Mouse (Mus musculus) midbrain, embryonic 10.5 days (tissue): ENCODE measurements around the gene Nudcd3. TPM values are rescaled to one million over a fixed set of nuclear protein-coding genes. Genes with fewer than 3 reads are reported as not detected.

Experiments
- DNase-seq: peaks from one replicate; pipeline ENCODE4 v3.0.0-alpha.2; 2017; ENCODE audit warnings: low spot score
- H3K27ac ChIP-seq: fragments of 300-500 bp; sonication (generic); replicated peaks from 2 replicates; pipeline ENCODE4 v1.5.1; 2016; ENCODE audit warnings: mild to moderate bottlenecking
- H3K27me3 ChIP-seq: fragments of 300-500 bp; sonication (generic); 2 replicates; pipeline ENCODE4 v1.6.1; 2016; ENCODE audit warnings: low read depth, mild to moderate bottlenecking; ENCODE audit not compliant: poor library complexity, severe bottlenecking
- H3K36me3 ChIP-seq: fragments of 300-500 bp; sonication (generic); 2 replicates; pipeline ENCODE4 v1.6.1; 2016; ENCODE audit warnings: mild to moderate bottlenecking, moderate library complexity
- H3K4me1 ChIP-seq: fragments of 300-500 bp; sonication (generic); 2 replicates; pipeline ENCODE4 v1.6.1; 2016
- H3K4me3 ChIP-seq: fragments of 300-500 bp; sonication (generic); 2 replicates; pipeline ENCODE4 v1.5.1; 2016; ENCODE audit warnings: mild to moderate bottlenecking, moderate library complexity
- H3K9me3 ChIP-seq: fragments of 300-500 bp; sonication (generic); replicated peaks from 2 replicates; pipeline ENCODE4 v1.6.1; 2016; ENCODE audit warnings: mild to moderate bottlenecking
- WGBS: fragments of 180-500 bp; shearing (Covaris S2); methylation state at CpG from one replicate; pipeline ENCODE4 v1.1.7; 2016; 5-methylcytosine and 5-hydroxymethylcytosine counted together
- polyA plus RNA-seq: library from polyadenylated mRNA; unstranded; fragments of >200 nt; fragmentation: Nextera tagmentation; extraction: Ambion mirVana; gene quantifications from 2 replicates; pipeline ENCODE4 v1.2.1, GENCODE M21; 2016

Gene Nudcd3
- 52.0 and 53.7 TPM in 2 replicates for polyA plus RNA-seq

- Histone ChIP-seq H3K4me3 (peak within 1 kb of the TSS; percentile 99), H3K27ac (peak within 1 kb of the TSS; percentile 96), H3K27me3 (no peaks in the 10 kb centered on the region), H3K9me3 (peaks cover under 1% of the 10 kb centered on the region; the same call in 1 of the 2 replicates), H3K4me1 (peaks cover 21% of the 10 kb centered on the region), H3K36me3 (peaks cover 15% of the 10 kb centered on the region)
- WGBS, result 0% methylated on average over 39 of the region's 39 CpGs
- peak; percentile 90 for DNase-seq
Measured at GRCm38 (mm10) chr11:6200087-6200569, at the start of gene Nudcd3. Nudcd3 (minus strand) TSS chr11:6200415.

GRCm38 (mm10) chr11:6244707-6245106, 44.5 kb upstream of the Nudcd3 start:
- H3K9me3 ChIP-seq, result no peaks in the 10 kb centered on the region
- WGBS, result 46% methylated on average over 19 of the region's 19 CpGs
- no peaks in the 10 kb centered on the region for H3K27me3 ChIP-seq
- no peaks in the 10 kb centered on the region for H3K4me1 ChIP-seq
- no peaks in the 10 kb centered on the region for H3K36me3 ChIP-seq
- DNase-seq, result no peak
- H3K27ac ChIP-seq, result no peak overlapping the region
- no peak overlapping the region for H3K4me3 ChIP-seq

DNA sequence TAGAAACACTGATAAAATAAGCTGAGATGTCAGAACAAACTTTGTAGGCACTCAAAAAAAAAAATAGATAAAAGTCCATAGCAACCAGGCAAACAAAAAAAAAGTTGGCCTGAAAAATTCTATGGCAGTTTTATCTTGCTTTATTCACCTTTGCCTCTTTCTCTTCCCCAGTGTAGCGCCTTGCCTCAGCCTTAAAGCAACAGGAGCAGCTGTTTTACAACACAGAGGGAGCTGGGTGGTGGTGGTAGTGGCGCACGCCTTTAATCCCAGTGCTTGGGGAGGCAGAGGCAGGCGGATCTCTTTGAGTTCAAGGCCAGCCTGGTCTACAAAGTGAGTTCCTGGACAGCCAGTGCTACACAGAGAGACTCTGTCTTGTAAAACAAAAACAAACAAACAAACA, 32.8 kb upstream of the Nudcd3 start:
- WGBS, result 89% methylated on average over 4 of the region's 4 CpGs
- H3K4me1 ChIP-seq, result no peaks in the 10 kb centered on the region
- H3K9me3 ChIP-seq, result peaks cover 31% of the 10 kb centered on the region
- DNase-seq, result no peak
- H3K36me3 ChIP-seq, result no peaks in the 10 kb centered on the region
- H3K27ac ChIP-seq, result no peak overlapping the region
- no peak overlapping the region for H3K4me3 ChIP-seq
- no peaks in the 10 kb centered on the region for H3K27me3 ChIP-seq

DNA sequence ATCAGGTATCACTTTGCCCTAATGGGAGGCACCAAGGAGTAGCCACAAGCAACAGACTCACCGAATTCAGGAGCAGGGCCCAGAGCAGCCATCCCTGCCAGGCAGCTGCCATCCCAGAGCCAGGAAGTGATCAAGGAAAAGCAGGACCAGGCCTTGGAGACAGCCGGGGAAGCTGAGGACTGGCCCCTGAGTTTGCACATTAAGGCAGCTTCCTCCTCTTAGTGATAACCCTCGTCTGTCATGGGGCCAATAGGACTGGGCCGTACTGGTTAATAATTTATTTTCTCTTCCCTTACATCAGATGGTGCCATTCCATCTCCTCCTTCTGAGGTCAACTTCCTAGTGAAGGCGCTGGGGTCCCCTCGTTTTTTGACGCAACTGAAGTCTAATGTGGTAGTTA, 29.8 kb upstream of the Nudcd3 start, which contains the start of gene Npc1l1:
Gene Npc1l1, minus strand, starts transcription at position 132 of the 400 bp plus-strand sequence.
- no peak for DNase-seq
- H3K9me3 ChIP-seq, result peaks cover 9% of the 10 kb centered on the region; the same call in 1 of the 2 replicates
- whole genome bisulfite sequencing, result 88% methylated on average over 7 of the region's 7 CpGs
- no peak within 1 kb of the TSS for H3K27ac ChIP-seq
- H3K36me3 ChIP-seq, result no peaks in the 10 kb centered on the region
- H3K4me3 ChIP-seq, result no peak within 1 kb of the TSS
- H3K27me3 ChIP-seq, result no peaks in the 10 kb centered on the region
- no peaks in the 10 kb centered on the region for H3K4me1 ChIP-seq

- Histone ChIP-seq H3K4me1 (no peaks in the 10 kb centered on the region), H3K27ac (no peak overlapping the region), H3K4me3 (no peak overlapping the region), H3K27me3 (no peaks in the 10 kb centered on the region), H3K9me3 (no peaks in the 10 kb centered on the region), H3K36me3 (no peaks in the 10 kb centered on the region)
- 84% methylated on average over 14 of the region's 14 CpGs for WGBS
- DNase-seq, result no peak
Measured at GRCm38 (mm10) chr11:6224541-6225229, 24.5 kb upstream of the Nudcd3 start.

DNA sequence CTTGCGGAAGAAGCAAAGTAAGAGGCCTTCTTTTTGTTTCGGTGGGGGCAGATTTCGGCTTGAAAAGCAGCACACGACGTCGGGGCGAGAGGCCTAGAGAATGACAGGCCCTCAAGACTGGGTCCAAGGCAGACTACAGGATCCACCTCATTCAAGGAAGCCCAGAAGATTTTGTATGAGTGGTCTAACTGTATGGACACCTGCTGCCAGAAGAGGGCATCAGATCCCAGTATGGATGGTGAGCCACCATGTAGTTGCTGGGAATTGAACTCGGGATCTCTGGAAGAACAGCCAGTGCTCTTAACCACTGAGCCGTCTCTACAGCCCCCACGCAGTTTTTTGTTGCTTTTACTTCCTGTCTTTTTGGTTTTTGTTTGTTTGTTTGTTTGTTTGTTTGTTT, 22.0 kb upstream of the Nudcd3 start:
- Histone ChIP-seq H3K36me3 (no peaks in the 10 kb centered on the region), H3K9me3 (no peaks in the 10 kb centered on the region), H3K27ac (no peak overlapping the region), H3K4me1 (no peaks in the 10 kb centered on the region), H3K4me3 (no peak overlapping the region), H3K27me3 (no peaks in the 10 kb centered on the region)
- 91% methylated on average over 10 of the region's 10 CpGs for WGBS
- no peak for DNase-seq

DNA sequence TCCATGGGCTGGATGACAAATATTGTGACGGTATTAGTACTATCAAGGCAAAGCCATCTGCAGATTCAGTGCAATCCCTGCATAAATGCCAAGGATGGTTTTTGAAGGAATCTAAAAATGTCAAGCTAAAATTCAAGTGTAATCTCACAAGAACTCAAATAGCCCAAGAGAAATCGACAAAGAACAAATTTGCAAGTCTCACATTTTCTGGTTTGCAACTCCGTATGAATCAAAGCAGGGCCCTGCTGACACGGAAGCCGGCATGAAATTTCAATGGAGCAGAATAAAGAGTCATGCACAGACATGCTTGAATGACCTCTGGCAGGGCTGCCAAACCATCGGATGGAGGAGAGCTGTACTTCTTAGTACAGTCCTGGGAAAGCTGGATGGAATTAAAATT, 19.8 kb upstream of the Nudcd3 start:
- WGBS, result 86% methylated on average over 6 of the region's 6 CpGs
- H3K9me3 ChIP-seq, result no peaks in the 10 kb centered on the region

DNA sequence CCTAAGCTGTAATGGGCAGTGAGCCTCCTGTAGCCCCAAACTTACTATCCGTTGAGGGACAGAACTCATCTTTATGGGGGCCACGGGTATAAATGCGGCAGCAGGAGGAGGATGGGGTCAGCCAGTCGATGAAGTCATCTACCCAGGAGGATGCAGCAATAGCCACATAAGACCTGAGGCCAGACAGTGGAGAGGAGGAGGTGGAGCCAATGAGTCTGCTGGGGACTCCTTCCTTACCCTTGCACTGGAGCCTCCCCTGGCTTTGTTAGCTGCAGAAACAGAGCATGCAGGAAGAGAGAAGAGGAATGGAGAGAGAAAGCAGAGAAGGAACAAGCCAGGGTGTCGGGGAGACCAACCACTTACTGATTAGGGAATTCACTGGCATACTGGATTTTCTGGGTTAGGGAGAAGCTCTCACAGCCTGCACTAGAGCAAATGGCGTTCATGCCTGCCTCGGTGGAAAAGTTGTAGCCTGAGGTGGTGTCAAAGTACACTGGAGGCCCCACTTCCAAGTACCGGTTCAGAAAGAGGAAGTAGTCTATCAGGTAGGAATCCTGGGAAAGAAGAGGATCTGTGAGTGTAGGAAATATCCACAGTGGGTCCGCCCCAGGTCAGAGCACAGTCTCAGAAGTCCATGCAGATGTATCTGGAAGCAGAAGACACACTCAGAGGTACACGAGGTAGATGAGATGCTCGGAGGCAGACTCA, 18.1 kb upstream of the Nudcd3 start:
- H3K36me3 ChIP-seq, result no peaks in the 10 kb centered on the region
- no peaks in the 10 kb centered on the region for H3K9me3 ChIP-seq
- H3K4me3 ChIP-seq, result no peak overlapping the region
- no peak overlapping the region for H3K27ac ChIP-seq
- H3K27me3 ChIP-seq, result no peaks in the 10 kb centered on the region
- no peaks in the 10 kb centered on the region for H3K4me1 ChIP-seq
- whole genome bisulfite sequencing, result 84% methylated on average over 11 of the region's 11 CpGs
- DNase-seq, result no peak

More for the DNA sequence above, 19.8 kb upstream of the Nudcd3 start:
- no peak overlapping the region for H3K27ac ChIP-seq
- H3K4me1 ChIP-seq, result no peaks in the 10 kb centered on the region
- no peaks in the 10 kb centered on the region for H3K36me3 ChIP-seq
- H3K4me3 ChIP-seq, result no peak overlapping the region
- DNase-seq, result no peak
- no peaks in the 10 kb centered on the region for H3K27me3 ChIP-seq

DNA sequence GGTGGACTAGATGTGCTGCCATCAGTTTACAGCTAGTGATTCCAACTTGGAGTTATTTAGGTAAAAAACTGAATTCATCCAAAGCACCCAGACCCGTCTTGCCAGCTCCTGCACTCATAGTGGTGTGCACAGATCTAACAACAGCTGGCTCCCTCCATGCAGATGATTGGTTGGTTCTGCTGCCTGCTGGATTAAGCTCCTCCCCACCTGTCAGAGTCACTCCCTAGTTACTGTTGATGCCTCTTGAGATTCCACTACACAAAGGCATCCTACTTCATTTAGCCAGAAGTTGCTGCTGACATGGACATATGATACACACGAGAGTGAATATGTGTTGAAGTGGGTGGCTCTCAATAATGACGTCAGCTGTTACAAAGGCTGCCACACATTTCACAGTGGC, 16.6 kb upstream of the Nudcd3 start:
- H3K9me3 ChIP-seq, result no peaks in the 10 kb centered on the region
- DNase-seq, result no peak
- no peaks in the 10 kb centered on the region for H3K36me3 ChIP-seq
- H3K4me1 ChIP-seq, result no peaks in the 10 kb centered on the region
- WGBS, result 73% methylated on average over 3 of the region's 3 CpGs
- no peak overlapping the region for H3K27ac ChIP-seq
- no peak overlapping the region for H3K4me3 ChIP-seq
- H3K27me3 ChIP-seq, result no peaks in the 10 kb centered on the region

GRCm38 (mm10) chr11:6208158-6208557, 7.9 kb upstream of the Nudcd3 start:
- no peak overlapping the region for H3K4me3 ChIP-seq
- H3K27me3 ChIP-seq, result no peaks in the 10 kb centered on the region
- WGBS, result 100% methylated on average over 1 of the region's 1 CpGs
- no peaks in the 10 kb centered on the region for H3K36me3 ChIP-seq
- DNase-seq, result no peak
- peaks cover 30% of the 10 kb centered on the region for H3K9me3 ChIP-seq
- no peaks in the 10 kb centered on the region for H3K4me1 ChIP-seq
- H3K27ac ChIP-seq, result no peak overlapping the region

GRCm38 (mm10) chr11:6207090-6207489, 6.9 kb upstream of the Nudcd3 start:
- Histone ChIP-seq H3K4me1 (no peaks in the 10 kb centered on the region), H3K9me3 (peaks cover 30% of the 10 kb centered on the region), H3K27me3 (no peaks in the 10 kb centered on the region), H3K36me3 (no peaks in the 10 kb centered on the region), H3K27ac (no peak overlapping the region), H3K4me3 (no peak overlapping the region)
- no peak for DNase-seq
- WGBS, result 84% methylated on average over 2 of the region's 2 CpGs

DNA sequence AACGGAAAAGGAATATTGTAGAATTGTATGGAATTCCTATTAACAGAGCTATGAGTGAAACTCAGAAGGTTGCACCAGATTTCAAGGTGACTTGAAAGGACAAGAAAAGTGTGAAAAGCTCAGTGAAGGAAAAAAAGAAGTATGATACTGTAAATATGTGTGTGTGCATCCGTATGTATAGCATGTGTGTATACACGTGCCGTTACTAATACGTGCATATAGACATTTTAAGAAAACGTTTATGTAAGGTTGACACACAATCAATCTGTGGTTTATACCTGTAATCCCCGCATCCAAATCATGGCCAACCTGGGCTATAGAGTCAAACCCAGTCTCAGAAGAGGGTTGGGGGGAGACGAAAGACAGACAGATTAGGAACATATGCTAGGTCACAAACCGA, 355 bp upstream of the Nudcd3 start:
- no peaks in the 10 kb centered on the region for H3K27me3 ChIP-seq
- peaks cover 15% of the 10 kb centered on the region for H3K36me3 ChIP-seq
- DNase-seq, result no peak
- H3K4me3 ChIP-seq, result peak overlapping the region; percentile 99
- H3K4me1 ChIP-seq, result peaks cover 21% of the 10 kb centered on the region
- 26% methylated on average over 9 of the region's 9 CpGs for WGBS
- peaks cover 5% of the 10 kb centered on the region; the same call in 1 of the 2 replicates for H3K9me3 ChIP-seq
- peak overlapping the region; percentile 96 for H3K27ac ChIP-seq
